Mouse (Mus musculus): ENCODE measurements at regions not wholly inside any gene's neighbourhood (a gene's known extent, or its start where the extent isn't known, plus 50 kb on each side); places are given as distances from the start of the nearest gene placed in this dataset.

DNA sequence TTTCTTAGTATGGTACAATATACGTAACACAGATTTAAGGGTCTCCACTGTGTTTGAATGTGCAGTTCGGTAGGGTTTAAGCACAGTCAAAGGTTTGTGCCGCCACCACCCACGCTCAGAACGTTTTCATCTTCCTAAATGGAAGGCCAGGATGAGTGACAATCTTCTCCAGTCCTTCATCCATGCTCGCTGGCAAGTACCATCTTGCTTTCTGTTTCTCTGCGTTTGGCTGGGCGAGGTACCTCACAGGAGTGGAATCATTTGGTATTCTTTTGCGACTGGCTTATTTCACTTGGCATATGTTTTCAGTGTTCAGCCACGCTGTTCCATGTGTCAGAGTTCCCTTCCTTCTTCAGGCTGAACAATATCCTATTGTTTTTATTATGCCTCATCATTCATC lies 342.3 kb downstream of the Pax1 start:
- TF ChIP-seq CTCF (IDR thresholded peaks at IDR 0.05; ENCODE audit: extremely low read depth, insufficient read length, insufficient replicate concordance, low read depth, low read length) (no peak), POLR2A (IDR thresholded peaks at IDR 0.05; ENCODE audit: low read depth, low read length) (no peak)
